Mouse (Mus musculus): ENCODE data around the gene Tom1l1.

Gene Tom1l1

DNA sequence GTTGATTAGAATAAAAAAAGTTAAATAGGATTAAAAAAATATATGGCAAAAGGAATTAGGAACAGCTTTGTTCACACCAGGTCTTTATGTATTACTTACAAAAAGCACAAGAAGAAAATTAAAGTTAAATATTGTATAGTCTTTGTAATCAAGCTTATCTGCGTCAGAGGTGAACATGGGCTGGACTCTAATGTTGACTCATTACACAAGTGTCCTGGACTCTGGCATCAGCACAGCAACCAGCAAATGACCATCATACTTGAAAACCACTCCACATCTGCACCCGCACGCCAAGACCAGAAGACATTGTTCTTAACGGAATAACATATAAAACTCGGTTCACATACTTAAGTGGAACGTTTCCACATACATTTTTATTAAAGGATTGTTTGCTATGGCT, 20.8 kb downstream of the Tom1l1 start:
- DNase-seq (ENCODE audit: low read depth, low spot score) = no peak

- no peak for DNase-seq (ENCODE audit: low read depth, low spot score)
Measured at GRCm38 (mm10) chr11:90666916-90667315, 21.2 kb downstream of the Tom1l1 start.

DNA sequence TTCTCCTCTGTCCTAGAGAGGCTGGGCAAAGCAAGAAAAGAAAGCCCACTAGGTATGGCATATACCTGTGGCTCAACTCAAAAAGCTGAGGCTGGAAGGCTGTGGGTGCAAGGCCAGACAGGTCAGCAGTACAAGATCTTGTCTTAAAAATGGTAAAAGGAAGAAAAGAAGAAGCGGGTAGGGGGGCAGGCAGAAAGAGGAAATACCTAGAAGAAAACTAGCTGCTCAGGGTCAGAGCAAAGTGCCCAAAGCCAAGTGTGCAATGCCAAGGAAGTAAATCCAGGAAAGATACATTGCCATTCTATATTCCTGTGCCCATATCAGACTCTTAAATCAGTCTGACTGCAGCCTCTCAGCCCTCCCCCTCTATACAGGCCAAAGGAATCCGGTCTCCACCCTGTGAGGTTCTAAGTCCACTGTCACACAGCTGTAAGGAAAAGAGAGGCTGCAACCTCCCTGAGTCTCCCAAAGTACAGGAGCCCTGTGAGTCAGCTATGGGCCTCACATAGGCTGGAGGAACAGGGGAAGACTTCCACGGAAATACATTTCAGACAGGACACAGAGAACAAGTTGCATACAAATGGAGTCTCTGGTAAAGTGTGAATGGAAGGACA, 21.9 kb downstream of the Tom1l1 start:
- DNase-seq (ENCODE audit: low read depth, low spot score) = no peak

GRCm38 (mm10) chr11:90665161-90665560, 23.0 kb downstream of the Tom1l1 start:
- no peak for DNase-seq (ENCODE audit: low read depth, low spot score)

DNA sequence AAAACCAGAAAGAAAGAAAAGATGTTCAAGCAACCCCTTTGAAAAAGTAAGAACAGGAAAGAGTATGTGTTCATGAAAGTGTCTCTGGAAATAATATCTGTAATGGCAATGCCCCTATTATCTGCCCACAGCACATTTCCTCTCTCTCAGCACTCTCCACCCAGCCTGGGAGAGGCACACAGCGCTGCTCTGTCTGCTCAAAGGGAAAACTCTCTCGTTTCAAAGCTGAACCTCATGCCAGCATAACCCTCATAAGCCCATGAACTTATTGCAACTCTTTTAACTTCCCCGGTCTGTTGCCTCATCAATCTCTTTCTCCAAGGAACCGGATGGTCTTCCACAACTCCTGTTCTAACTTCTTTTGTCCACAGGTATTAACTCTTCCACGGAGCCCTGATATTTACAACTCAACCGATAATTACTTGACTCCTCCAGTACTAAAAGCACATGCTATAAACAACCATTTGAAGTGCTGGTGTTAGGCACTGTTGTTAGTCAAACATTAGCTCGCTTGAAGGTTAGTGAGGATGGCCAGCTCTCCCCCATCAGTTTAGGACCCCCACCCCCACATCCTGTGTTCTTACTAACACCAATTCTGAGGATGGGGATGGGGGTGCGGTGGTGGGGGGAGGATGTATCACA, 23.7 kb downstream of the Tom1l1 start:
- DNase-seq (ENCODE audit: low read depth, low spot score) = no peak

DNA sequence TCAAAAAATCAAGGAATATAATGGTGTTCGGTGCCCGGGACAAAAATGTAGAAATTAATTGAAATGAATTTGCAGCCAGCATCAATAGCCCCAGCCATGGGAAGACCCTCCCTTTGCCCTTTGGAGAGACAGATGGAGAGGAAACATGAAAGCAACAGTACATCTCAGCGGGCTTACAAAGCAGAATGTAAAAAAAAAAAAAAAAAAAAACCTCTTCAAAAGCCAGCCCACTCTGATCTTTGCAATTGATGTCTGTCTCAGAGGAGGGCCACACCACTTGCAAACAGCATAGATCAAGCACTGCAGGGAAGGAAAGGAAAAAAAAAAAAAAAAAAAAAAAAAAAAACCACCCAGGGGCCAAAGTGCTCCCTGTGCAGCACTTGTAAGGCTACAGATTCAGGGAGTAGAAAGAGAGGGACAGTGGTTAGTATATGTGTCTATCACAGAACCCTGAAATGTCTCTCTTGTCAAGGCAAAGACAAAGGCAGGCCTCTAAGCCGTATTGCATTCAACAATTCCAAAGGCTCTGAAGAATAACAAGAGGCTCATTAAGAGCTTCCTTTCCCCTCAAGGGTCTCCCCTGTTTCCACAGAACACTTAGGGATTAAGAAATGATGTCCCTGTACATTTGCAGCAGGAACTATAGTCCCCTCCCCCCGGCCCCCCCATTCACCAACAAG, 24.4 kb downstream of the Tom1l1 start:
- no peak for DNase-seq (ENCODE audit: low read depth, low spot score)

DNA sequence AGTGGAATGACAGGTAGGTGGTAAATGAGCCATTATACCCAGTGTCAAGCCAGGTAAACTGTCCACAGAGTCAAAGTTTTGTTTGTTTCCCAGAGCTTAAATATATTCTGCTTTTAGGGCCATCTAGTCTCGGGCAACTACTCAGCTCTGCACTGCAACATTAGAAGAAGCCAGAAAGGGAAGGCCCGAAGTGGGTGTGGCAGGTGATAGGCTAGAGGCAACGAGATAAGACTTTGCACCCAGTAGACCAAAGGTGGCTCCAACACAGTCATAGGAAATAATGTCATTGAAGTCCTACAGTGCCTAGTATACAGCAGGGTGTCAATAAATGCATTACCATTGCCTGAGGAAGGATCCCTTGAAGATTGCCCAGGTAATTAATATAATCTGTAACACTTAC, 25.1 kb downstream of the Tom1l1 start:
- DNase-seq (ENCODE audit: low read depth, low spot score) = no peak

GRCm38 (mm10) chr11:90660662-90661061, 27.5 kb downstream of the Tom1l1 start:
- DNase-seq (ENCODE audit: low read depth, low spot score) = peak; percentile 73

- no peak for DNase-seq (ENCODE audit: low read depth, low spot score)
Measured at GRCm38 (mm10) chr11:90657527-90657926, 30.6 kb downstream of the Tom1l1 start.

- DNase-seq (ENCODE audit: low read depth, low spot score) = no peak
Measured at GRCm38 (mm10) chr11:90652603-90653002, 35.6 kb downstream of the Tom1l1 start.

- DNase-seq (ENCODE audit: low read depth, low spot score) = peak; percentile 62
Measured at GRCm38 (mm10) chr11:90650231-90650885, 37.8 kb downstream of the Tom1l1 start.

- DNase-seq (ENCODE audit: low read depth, low spot score) = peak; percentile 37
Measured at GRCm38 (mm10) chr11:90649777-90650176, 38.4 kb downstream of the Tom1l1 start.

DNA sequence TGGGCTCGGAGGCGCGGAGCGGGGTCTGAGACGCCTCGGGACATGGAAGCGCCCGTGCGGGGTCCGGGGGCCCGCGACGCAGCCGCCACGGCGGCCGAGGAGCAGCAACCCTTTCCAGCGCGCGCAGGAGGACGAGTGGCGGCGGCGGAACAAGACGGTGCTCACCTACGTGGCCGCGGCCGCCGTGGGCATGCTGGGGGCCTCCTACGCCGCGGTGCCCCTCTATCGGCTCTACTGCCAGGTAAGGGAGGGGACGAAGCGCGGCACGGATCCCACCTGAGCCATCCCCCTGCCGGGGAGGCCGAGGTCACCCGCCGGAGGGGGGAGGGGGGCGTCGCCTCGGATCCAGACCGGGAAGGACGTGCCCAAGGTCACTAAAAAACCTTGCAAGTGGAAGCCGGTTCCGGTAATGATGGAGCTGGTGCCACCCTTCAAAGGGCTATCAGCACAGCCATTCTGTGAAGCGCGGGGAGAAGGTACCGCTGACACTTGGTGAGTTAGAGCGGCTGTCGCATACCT, 49.8 kb downstream of the Tom1l1 start:
- peak; percentile 43 for DNase-seq (ENCODE audit: low read depth, low spot score)

- peak; percentile 91 for DNase-seq (ENCODE audit: low read depth, low spot score)
Measured at GRCm38 (mm10) chr11:90637440-90638311, 50.5 kb downstream of the Tom1l1 start, which contains the start of the genes Stxbp4 and Cox11. TSS of gene Stxbp4 (minus strand) at chr11:90638084. TSS of gene Cox11 (plus strand) at chr11:90638173.

DNA sequence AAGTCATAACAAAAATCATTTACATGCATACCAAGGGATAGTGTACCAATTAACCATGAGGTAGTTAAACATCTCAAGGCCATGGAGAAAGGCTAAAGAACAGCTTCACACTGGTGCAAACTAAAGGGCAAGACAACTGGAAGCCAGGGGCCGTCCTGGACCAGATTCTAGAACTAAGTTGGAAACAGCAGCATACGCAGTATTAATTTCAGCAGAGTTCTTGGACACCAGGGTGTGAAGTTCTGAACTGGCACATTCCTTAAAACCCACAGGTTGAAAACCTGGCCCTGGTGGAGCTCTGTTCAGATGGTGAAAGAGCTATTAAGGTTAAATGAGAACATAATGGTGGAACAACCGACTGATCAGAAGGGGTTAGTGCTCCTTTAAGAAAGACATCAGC, 53.5 kb downstream of the Tom1l1 start:
- DNase-seq (ENCODE audit: low read depth, low spot score) = no peak

DNA sequence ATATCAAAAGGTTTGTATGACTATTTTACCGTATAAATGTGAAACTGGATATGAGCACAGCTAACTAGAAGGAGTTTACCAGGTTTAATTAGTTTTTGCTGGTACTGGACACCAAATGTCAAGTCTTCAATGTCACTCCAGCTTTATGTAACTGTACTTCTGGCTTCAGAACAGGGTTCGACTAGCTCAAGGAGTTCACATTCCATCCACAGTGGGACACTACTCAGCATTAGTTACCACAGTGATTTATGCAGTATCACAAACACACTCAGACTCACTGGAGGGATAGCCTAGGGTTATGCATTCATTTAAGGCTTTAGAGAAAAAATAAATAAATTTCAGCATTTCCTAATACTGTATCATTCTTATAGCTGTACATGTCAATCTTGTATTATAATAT, 55.7 kb downstream of the Tom1l1 start:
- no peak for DNase-seq (ENCODE audit: low read depth, low spot score)

- no peak for DNase-seq (ENCODE audit: low read depth, low spot score)
Measured at GRCm38 (mm10) chr11:90627751-90628150, 60.4 kb downstream of the Tom1l1 start.

- DNase-seq (ENCODE audit: low read depth, low spot score) = no peak
Measured at GRCm38 (mm10) chr11:90625174-90625573, 63.0 kb downstream of the Tom1l1 start.

GRCm38 (mm10) chr11:90623477-90623876, 64.7 kb downstream of the Tom1l1 start:
- DNase-seq (ENCODE audit: low read depth, low spot score) = peak; percentile 77

- DNase-seq (ENCODE audit: low read depth, low spot score) = no peak
Measured at GRCm38 (mm10) chr11:90622500-90622899, 65.7 kb downstream of the Tom1l1 start.

- DNase-seq (ENCODE audit: low read depth, low spot score) = no peak
Measured at GRCm38 (mm10) chr11:90622044-90622443, 66.1 kb downstream of the Tom1l1 start.
